Mouse (Mus musculus) central nervous system, embryonic 14 days (tissue): ENCODE results near the gene Appbp2. TPM values are rescaled to one million over a fixed set of nuclear protein-coding genes. Genes with fewer than 3 reads are reported as not detected.

Source experiments
- polyA plus RNA-seq: library from polyadenylated mRNA; depleted of rRNA; stranded (reverse); fragments of >200 nt; gene quantifications from 2 replicates; pipeline ENCODE4 v1.2.3, GENCODE M21; 2012; rRNA removed

The Appbp2 gene
- polyA plus RNA-seq = 32.4 and 34.0 TPM in 2 replicates

DNA sequence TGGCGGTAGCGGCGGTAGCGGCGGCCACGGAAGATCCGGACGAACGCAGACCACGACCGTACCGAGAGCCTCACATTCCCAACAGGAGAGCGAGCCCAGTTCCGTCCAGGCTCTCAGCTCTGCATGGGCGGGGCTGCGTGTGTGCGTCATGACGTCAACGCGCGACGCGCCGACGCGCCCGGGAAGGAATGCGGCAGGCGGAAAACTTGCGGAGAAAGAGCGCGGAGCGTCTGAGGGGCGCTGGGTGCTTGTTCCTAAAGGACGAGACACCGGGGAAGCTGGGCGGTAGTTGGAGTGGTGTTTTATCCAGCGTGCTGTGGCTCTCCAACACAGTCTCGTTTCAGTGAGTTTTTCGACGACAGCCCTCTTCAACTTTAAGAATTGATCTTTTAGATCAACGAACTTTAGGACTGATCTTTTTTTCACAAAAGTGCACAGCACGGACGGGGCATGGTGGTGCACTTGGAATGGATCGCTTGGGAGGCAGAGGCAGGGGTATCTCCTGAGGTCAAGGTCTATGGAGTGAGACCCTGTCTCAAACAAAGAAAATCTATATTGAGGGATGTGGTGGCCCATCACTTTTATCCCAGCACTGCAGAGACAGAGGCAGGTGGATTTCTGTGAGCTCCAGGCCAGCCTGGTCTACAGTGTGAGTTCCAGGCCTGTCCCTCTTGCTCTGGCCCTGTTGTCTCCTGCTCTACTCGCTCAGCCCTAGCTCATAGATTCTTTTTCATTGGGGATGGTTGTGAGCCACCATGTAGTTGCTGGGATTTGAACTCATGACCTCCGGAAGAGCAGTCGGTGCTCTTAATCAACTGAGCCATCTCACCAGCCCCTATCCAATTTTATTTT lies at the start of gene Appbp2:
Appbp2 (minus strand) TSS at position 141 of the 852 bp plus-strand sequence.

DNA sequence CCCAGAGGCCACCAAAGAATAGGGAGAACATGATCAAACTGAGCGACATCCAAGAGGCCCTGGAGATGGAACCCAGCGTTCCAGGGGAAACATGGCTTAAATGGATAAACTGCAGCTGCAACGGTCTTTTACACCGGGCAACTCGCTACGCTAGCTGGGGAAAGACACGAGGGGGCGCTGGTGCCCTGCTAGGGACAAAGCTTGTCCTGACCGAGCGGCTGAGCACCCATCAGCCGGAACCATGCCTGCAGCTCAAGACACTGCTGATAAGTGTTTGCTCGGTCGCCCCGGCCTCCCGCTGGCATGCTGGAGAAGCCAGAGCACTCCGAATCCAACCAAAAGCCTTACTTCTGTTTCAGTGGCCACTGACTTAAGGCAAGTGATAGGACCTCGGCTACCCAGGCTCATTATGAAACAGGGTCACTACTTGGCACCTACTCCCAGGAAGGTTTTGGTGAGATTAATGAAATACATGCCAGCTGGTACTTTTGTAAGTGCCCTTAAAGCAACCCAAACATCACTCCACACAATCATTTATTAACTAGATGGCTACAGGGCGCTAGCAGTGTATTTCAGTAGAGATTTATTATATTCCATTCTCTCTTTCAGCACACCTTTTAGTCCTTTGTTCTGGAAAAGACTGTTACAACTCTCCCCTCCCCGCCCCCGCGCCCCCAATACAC lies 64.7 kb downstream of the Appbp2 start, which contains the start of gene 1700125H20Rik:
1700125H20Rik (plus strand) TSS at position 347 of the 683 bp plus-strand sequence.

DNA sequence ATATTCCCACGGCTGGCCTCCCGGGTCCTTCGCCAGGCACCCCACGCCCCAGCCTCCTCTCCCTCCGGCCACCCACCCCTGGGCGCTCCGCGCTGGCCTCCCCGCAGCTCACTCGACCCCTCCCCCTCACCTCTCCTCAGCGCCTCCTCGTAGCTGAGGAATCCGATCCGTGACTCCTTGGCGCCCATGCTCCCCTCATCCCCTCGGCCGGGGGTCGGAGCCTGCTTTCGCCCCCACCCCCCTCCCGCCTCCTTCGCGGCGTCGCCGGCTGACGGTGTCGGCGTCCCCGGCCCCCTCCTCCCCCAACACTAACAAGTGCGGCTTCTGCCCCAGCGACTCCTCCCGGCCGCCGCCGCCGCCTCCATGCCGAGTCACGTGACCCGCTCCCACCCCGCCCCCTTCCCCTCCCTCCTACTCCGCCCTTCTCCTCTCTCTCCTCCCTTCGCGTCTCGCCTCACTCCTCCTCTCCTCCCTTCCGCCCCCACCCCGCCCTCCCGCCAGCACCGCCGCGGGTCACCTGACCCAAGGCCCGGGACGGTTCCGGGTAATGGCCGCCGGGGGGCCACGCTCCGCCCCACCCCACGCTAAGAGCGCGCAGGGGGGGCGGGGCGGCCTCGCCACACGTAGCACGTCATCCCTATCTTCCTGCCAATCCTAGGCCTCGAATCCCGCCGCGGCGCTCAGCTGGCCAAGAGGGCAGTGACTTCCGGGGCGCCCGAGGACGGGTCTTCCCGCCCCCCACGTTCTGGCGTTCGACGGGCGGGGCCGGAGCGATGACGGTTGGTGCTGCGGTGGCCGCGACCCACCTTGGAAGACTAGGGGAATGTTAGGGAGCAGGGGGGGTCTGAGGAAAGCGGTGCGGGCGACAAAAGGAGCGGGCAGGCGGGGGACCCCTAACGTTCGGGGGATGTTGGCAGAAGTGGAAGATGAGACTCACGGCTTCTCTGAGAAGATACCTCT lies 95.1 kb downstream of the Appbp2 start, which contains the start of gene Usp32:
Usp32 (minus strand) TSS at position 581 of the 960 bp plus-strand sequence.

Other genes with a start within 250 kb of the Appbp2 start
- 26.2 and 27.4 TPM in 2 replicates for gene Usp32, start 95.0 kb downstream of the Appbp2 start, polyA plus RNA-seq
- 0.15 and 0.37 TPM in 2 replicates for gene 1700125H20Rik, start 64.7 kb downstream of the Appbp2 start, polyA plus RNA-seq
- 19.1 and 22.3 TPM in 2 replicates for gene Ppm1d, start 76.1 kb upstream of the Appbp2 start, polyA plus RNA-seq
- gene Bcas3, start 118.0 kb upstream of the Appbp2 start, polyA plus RNA-seq = 17.2 and 23.2 TPM in 2 replicates